Mouse (Mus musculus) neural tube, embryonic 14.5 days (tissue): Measurements from ENCODE around the gene Gm37240. TPM values are rescaled to one million over a fixed set of nuclear protein-coding genes. Genes with fewer than 3 reads are reported as not detected.

ENCODE experiments used
- ATAC-seq: fragments of 200-750 bp; cut with Nextera tagmentation; 2 replicates; pipeline ENCODE4 v1.8.0; 2017; ENCODE audit warnings: low read depth, mild to moderate bottlenecking, moderate TSS enrichment, moderate library complexity
- H3K27ac ChIP-seq: fragments of 300-500 bp; sonication (generic); 2 replicates; pipeline ENCODE4 v1.5.1; 2014; ENCODE audit warnings: low read depth, mild to moderate bottlenecking, control low read depth, low read length, moderate library complexity, mixed read lengths
- H3K27me3 ChIP-seq: fragments of 300-500 bp; sonication (generic); 2 replicates; pipeline ENCODE4 v1.6.1; 2014; ENCODE audit warnings: low read length; ENCODE audit not compliant: control insufficient read depth, insufficient read depth
- H3K36me3 ChIP-seq: fragments of 300-500 bp; sonication (generic); 2 replicates; pipeline ENCODE4 v1.6.1; 2014; ENCODE audit warnings: low read length, mixed read lengths; ENCODE audit not compliant: control insufficient read depth, insufficient read depth
- H3K4me1 ChIP-seq: fragments of 300-500 bp; sonication (generic); 2 replicates; pipeline ENCODE4 v1.6.1; 2014; ENCODE audit warnings: low read length; ENCODE audit not compliant: control insufficient read depth, insufficient read depth
- H3K4me2 ChIP-seq: fragments of 300-500 bp; sonication (generic); 2 replicates; pipeline ENCODE4 v1.6.1; 2014; ENCODE audit warnings: mild to moderate bottlenecking, low read depth, low read length, control low read depth
- H3K4me3 ChIP-seq: fragments of 300-500 bp; sonication (generic); 2 replicates; pipeline ENCODE4 v1.5.1; 2014; ENCODE audit warnings: low read depth, low read length, control low read depth, mixed read lengths
- H3K9ac ChIP-seq: fragments of 300-500 bp; sonication (generic); replicated peaks from 2 replicates; pipeline ENCODE4 v1.6.1; 2014; ENCODE audit warnings: low read depth, mild to moderate bottlenecking, control low read depth, low read length, mixed read lengths
- H3K9me3 ChIP-seq: fragments of 300-500 bp; sonication (generic); 2 replicates; pipeline ENCODE4 v1.6.1; 2016; ENCODE audit warnings: low read length; ENCODE audit not compliant: control insufficient read depth
- WGBS: fragments of 180-500 bp; shearing (Covaris S2); extraction: QIAGEN DNeasy Blood & Tissue Kit; methylation state at CpG from one replicate; pipeline ENCODE4 v1.1.7; 2014; 5-methylcytosine and 5-hydroxymethylcytosine counted together
- polyA plus RNA-seq: library from polyadenylated mRNA; unstranded; fragments of >200 nt; fragmentation: Nextera tagmentation; extraction: Ambion mirVana; gene quantifications from 2 replicates; pipeline ENCODE4 v1.2.1, GENCODE M21; 2014

Gm37240 gene
- polyA plus RNA-seq, 1 experiment from 2014 or later: not detected

GRCm38 (mm10) chr3:84889648-84890047 is 997.7 kb downstream of the Gm37240 start:
- no peak overlapping the region for H3K27ac ChIP-seq
- no peaks in the 10 kb centered on the region for H3K9me3 ChIP-seq
- H3K4me2 ChIP-seq: no peak overlapping the region
- no peaks in the 10 kb centered on the region for H3K4me1 ChIP-seq
- no peak overlapping the region for H3K9ac ChIP-seq
- no peaks in the 10 kb centered on the region for H3K36me3 ChIP-seq
- 78% methylated on average over 1 of the region's 1 CpGs for WGBS
- no peak for ATAC-seq
- H3K4me3 ChIP-seq: no peak overlapping the region
- H3K27me3 ChIP-seq: no peaks in the 10 kb centered on the region

DNA sequence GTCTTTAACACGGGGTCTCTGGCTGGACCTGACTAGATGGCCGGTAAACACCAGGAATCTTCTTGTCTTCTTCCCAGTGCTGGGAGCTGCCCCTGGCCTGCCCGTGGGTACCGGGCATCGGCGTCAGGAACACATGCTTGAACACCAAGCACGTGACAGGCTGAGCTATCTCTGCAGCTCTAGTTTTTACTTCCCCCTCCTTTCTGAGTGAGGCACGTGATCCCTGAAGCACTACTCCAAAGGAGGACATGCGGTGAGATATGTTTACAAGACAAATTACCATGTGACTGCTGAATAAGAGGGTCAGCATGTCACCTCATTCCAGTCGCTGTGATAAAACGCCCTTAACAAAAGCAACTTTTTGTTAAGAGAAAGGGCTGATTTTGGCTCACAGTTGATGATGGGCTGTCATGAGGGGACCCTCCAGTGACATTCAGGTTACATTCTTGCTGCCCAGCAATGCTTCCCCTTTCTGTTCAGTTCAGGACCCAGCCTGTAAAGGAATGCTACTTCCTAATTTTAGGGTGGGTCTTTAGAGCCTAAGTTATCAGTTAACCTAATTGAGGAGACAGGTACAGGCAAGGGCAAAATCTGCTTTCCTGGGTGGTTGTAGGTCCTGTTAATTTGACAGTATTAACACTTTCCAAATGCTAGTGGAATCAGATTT is 1003.4 kb downstream of the Gm37240 start:
- Histone ChIP-seq H3K36me3 (no peaks in the 10 kb centered on the region), H3K4me1 (no peaks in the 10 kb centered on the region), H3K27me3 (no peaks in the 10 kb centered on the region), H3K27ac (no peak overlapping the region), H3K4me3 (no peak overlapping the region), H3K9me3 (no peaks in the 10 kb centered on the region), H3K9ac (no peak overlapping the region), H3K4me2 (no peak overlapping the region)
- WGBS: 37% methylated on average over 11 of the region's 11 CpGs
- ATAC-seq: 0 out of 2 replicates have a peak, but pooled peaks have one; percentile 51

DNA sequence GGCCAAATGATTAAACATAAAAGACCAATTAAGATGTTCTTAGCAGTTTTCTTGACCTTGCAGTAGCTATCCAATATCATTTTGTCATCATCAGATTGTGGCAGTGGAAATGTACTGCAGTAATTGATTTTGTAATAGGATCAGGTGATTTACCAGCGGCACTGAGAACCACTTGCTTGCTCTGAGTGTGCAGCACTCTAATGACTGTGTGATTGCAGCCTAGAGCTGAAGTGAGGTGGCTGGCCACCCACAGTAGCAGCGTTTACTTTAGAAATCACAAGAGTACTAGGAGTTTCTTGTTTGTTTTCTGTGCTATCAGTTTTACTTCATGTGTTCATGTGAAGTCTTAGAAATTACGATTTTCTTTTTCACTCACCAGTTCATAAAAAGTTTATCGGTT is 1011.1 kb downstream of the Gm37240 start:
- ATAC-seq: peak; percentile 44; the same call in 1 of the 2 replicates
- 80% methylated on average over 4 of the region's 4 CpGs for WGBS
- H3K4me1 ChIP-seq: no peaks in the 10 kb centered on the region

DNA sequence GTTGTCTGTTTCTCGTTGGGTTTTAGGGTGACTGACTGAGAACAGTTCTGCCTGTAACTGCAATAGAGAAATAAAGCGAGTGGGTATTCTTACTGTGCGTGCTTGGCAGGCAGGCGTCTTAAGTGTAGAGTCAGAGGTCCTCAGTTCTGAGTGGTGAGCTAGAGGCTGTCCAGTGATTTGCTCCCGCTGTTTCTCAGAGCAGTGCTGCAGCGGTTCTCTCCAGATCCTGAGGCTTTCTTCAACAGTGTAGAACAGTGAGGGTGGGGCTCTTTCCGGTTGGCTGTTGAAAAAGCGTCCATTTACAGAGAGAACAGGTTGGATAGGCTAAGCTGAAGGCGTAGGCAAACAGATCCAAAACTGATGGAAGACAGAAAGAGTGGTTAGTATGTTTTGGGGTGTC is 1012.0 kb downstream of the Gm37240 start:
- no peaks in the 10 kb centered on the region for H3K4me1 ChIP-seq
- H3K9me3 ChIP-seq: no peaks in the 10 kb centered on the region
- no peak overlapping the region for H3K27ac ChIP-seq
- no peak overlapping the region for H3K4me3 ChIP-seq
- ATAC-seq: no peak
- no peaks in the 10 kb centered on the region for H3K27me3 ChIP-seq
- 81% methylated on average over 9 of the region's 9 CpGs for WGBS
- H3K36me3 ChIP-seq: no peaks in the 10 kb centered on the region
- no peak overlapping the region for H3K9ac ChIP-seq
- no peak overlapping the region for H3K4me2 ChIP-seq

More for the DNA sequence above, 1011.1 kb downstream of the Gm37240 start:
- Histone ChIP-seq H3K9ac (no peak overlapping the region), H3K9me3 (no peaks in the 10 kb centered on the region), H3K4me2 (no peak overlapping the region), H3K4me3 (no peak overlapping the region), H3K27me3 (no peaks in the 10 kb centered on the region), H3K36me3 (no peaks in the 10 kb centered on the region), H3K27ac (no peak overlapping the region)

- Histone ChIP-seq H3K36me3 (no peaks in the 10 kb centered on the region), H3K27ac (no peak overlapping the region), H3K4me3 (no peak overlapping the region), H3K27me3 (no peaks in the 10 kb centered on the region), H3K9ac (no peak overlapping the region), H3K4me2 (no peak overlapping the region), H3K9me3 (no peaks in the 10 kb centered on the region), H3K4me1 (peaks cover 7% of the 10 kb centered on the region; the same call in 1 of the 2 replicates)
- no peak for ATAC-seq
Measured at GRCm38 (mm10) chr3:84870126-84870525, 1017.2 kb downstream of the Gm37240 start.

- ATAC-seq: peak; percentile 58; the same call in 1 of the 2 replicates
- Histone ChIP-seq H3K4me1 (peaks cover 7% of the 10 kb centered on the region; the same call in 1 of the 2 replicates), H3K4me2 (no peak overlapping the region), H3K9ac (no peak overlapping the region), H3K36me3 (no peaks in the 10 kb centered on the region), H3K4me3 (no peak overlapping the region), H3K27ac (no peak overlapping the region), H3K27me3 (no peaks in the 10 kb centered on the region), H3K9me3 (no peaks in the 10 kb centered on the region)
- 3% methylated on average over 1 of the region's 1 CpGs for WGBS
Measured at GRCm38 (mm10) chr3:84867991-84868390, 1019.3 kb downstream of the Gm37240 start.

DNA sequence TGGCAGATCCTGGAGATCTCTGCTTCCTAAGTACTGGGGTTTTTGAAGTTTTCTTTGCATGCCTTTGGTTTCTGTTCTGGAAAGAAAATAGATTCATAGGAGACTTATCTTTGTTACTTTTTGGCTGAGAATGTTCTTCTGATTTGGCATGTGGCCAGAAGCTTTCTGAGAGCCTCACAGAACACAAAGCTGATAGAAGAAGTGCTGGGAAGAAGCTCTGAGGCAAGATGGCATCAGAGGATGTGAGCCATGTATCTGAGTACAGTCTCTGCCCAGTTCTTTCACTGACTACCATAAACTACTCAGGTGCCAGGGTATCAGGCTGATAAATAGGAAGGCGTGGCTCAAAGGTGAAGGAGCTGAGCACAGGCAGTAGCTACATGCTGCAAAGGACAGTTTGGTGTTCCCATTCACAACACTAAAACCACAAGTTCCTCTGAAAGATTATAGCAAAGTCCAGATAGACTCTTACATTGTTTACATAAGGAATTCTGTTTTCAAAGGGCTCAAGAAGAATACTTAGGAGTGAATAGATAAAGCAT is 1019.8 kb downstream of the Gm37240 start:
- Histone ChIP-seq H3K4me1 (peaks cover 7% of the 10 kb centered on the region; the same call in 1 of the 2 replicates), H3K4me3 (no peak overlapping the region), H3K36me3 (no peaks in the 10 kb centered on the region), H3K9ac (no peak overlapping the region), H3K4me2 (no peak overlapping the region), H3K27ac (no peak overlapping the region), H3K9me3 (no peaks in the 10 kb centered on the region), H3K27me3 (no peaks in the 10 kb centered on the region)
- WGBS: 55% methylated on average over 1 of the region's 1 CpGs
- ATAC-seq: no peak

DNA sequence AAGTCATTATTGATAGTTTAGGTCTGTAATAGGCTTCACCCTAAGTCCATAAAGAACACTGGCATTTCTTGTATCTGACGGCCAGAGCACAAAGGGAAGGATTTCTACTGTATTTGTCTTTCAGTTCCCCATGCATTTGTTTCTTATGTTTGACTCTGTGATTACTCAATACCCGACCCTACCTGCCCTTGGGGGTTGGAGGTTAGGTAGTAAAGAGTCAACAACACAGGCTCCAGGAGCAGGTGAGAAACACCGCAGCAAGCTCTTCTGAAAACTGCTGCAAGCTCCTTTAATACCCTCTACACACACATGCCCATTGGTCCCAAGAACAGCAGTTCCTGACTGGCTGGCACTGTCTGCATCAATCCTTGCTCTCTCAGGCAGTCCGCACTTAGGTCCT is 1020.5 kb downstream of the Gm37240 start:
- Histone ChIP-seq H3K36me3 (no peaks in the 10 kb centered on the region), H3K27me3 (no peaks in the 10 kb centered on the region), H3K4me3 (no peak overlapping the region), H3K9ac (no peak overlapping the region), H3K4me2 (no peak overlapping the region), H3K27ac (no peak overlapping the region), H3K4me1 (peaks cover 7% of the 10 kb centered on the region; the same call in 1 of the 2 replicates), H3K9me3 (no peaks in the 10 kb centered on the region)
- WGBS: 69% methylated on average over 4 of the region's 4 CpGs
- no peak for ATAC-seq

DNA sequence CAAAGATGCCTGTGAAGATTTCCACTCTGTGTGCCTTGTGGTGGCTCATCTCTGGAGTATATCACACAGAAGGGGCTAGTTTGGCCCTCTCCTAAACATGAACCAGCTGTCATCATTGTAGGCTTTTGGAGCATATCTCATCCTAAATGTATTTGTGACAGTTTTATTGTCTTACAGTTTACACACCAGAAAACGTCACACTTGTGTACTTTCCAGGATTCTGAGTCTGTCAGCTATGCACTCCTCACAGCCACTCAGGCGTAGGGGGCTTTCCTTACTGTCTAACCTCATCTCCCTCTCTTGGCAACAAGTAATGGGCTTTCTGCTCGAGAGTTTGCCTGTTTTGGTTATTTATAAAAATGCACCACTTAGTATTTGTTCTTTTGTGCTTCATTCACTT is 1021.6 kb downstream of the Gm37240 start:
- Histone ChIP-seq H3K9me3 (no peaks in the 10 kb centered on the region), H3K9ac (no peak overlapping the region), H3K36me3 (no peaks in the 10 kb centered on the region), H3K4me3 (no peak overlapping the region), H3K4me1 (peaks cover 7% of the 10 kb centered on the region; the same call in 1 of the 2 replicates), H3K27ac (no peak overlapping the region), H3K27me3 (no peaks in the 10 kb centered on the region), H3K4me2 (no peak overlapping the region)
- WGBS: 79% methylated on average over 3 of the region's 3 CpGs
- ATAC-seq: no peak
